Mouse (Mus musculus): Measurements from ENCODE around the gene Olfr994. TPM values are rescaled to one million over a fixed set of nuclear protein-coding genes. Genes with fewer than 3 reads are reported as not detected.

Gene Olfr994
- not detected in 2 replicates for polyA plus RNA-seq (2016; fragmentation: Nextera tagmentation; extraction: Ambion mirVana)

DNA sequence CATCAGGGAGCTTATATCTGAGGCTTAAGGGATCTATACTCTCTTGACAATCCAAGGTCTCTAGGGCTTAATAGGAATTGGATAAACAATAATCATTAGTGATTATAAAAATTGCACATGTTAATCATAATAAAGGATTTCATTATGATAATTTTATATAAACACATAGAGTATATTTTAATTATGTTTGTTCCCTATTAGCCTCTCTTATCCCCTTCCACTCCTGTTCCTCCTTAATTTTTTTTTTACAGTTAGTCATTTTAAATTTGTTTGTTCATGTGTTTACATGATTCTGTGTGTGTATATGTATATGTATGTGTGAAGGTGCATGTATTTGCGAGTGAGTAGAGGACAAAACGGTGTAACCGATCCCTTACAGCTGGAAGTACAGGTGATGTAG lies at the start of gene Olfr994:
TSS of gene Olfr994 (minus strand) at position 101 of the 400 bp plus-strand sequence.
- 94% methylated on average over 3 of the region's 3 CpGs for WGBS
- H3K4me1 ChIP-seq: no peaks in the 10 kb centered on the region
- H3K27me3 ChIP-seq (ENCODE audit: low read depth, poor library complexity, severe bottlenecking): no peaks in the 10 kb centered on the region
- no peak within 1 kb of the TSS for H3K27ac ChIP-seq
- no peak for DNase-seq (ENCODE audit: low spot score)
- H3K9me3 ChIP-seq (replicated peaks): no peaks in the 10 kb centered on the region
- no peaks in the 10 kb centered on the region for H3K36me3 ChIP-seq
- H3K4me3 ChIP-seq: no peak within 1 kb of the TSS

DNA sequence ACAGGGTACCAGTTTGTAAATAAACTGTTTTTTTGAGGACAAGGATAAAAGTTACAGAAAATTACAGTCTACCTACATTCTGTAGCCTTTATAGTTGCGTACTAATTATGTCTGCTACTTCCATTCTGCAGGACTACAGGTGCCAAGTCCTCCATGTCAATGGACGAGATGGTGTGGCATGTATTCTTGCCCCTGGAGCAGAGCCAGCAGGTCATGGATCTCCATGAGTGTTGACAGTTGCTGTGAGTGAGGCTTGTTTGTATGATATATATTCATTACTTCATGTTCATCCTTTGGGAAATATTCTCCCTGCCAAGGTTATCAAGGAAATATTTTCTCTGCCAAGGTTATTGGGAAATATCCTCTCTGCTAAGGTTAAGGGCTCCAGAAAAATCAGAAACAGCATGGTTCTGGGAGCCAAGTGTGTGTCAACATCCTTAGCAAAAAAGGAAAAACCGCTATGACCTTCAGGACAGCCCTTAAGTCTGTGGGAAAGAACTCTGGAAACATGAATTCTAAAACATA lies 30.6 kb upstream of the Olfr994 start:
- no peak for DNase-seq (ENCODE audit: low spot score)
- Histone ChIP-seq H3K36me3 (no peaks in the 10 kb centered on the region), H3K4me3 (no peak overlapping the region), H3K4me1 (no peaks in the 10 kb centered on the region), H3K27ac (no peak overlapping the region), H3K9me3 (replicated peaks) (no peaks in the 10 kb centered on the region), H3K27me3 (ENCODE audit: low read depth, poor library complexity, severe bottlenecking) (no peaks in the 10 kb centered on the region)
- 88% methylated on average over 3 of the region's 3 CpGs for WGBS

DNA sequence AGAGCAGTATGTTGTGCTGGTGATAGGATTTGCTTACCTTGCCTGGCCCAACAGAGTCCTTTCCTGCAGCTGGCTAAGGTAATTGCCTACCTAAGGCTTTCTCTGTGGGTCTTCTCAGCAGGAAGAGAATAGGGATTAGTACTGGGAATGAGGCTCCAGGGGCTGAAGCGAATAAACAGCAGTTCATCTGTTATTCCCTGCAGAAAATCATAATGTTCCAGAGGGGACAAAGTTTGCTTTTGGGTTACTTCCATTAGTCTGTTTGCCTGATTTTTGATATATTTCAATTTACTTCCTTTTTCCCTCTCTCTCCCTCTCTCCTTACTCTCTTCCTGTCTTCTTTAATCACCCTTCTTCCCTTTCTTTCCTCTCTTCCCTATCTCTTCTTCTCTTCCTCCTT lies 7.3 kb upstream of the Olfr994 start, which contains the start of gene Olfr995:
TSS of gene Olfr995 (minus strand) at position 101 of the 400 bp plus-strand sequence.
- Histone ChIP-seq H3K36me3 (no peaks in the 10 kb centered on the region), H3K4me1 (no peaks in the 10 kb centered on the region), H3K27ac (no peak within 1 kb of the TSS), H3K27me3 (ENCODE audit: low read depth, poor library complexity, severe bottlenecking) (no peaks in the 10 kb centered on the region), H3K9me3 (replicated peaks) (no peaks in the 10 kb centered on the region), H3K4me3 (no peak within 1 kb of the TSS)
- WGBS: 34% methylated on average over 1 of the region's 1 CpGs
- no peak for DNase-seq (ENCODE audit: low spot score)

DNA sequence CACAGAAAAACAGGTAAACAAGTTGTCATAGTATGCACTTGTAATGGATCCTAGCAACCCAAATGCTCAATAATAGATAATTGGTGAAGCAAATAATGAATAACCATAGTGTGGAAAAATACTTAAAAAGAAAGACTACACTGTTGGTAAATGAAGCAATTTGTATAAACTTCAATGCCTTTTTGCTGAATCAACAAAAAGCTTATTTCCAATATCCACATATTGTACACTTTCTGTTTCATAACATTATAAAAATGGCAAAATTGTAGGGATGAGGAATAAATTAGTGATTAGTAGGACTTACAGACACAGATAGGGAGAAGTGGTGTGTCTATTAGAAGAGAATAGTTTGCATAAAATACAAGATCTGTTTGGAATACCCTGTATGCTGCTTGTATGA lies 6.3 kb upstream of the Olfr994 start:
- Histone ChIP-seq H3K9me3 (replicated peaks) (no peaks in the 10 kb centered on the region), H3K4me3 (no peak overlapping the region), H3K4me1 (no peaks in the 10 kb centered on the region), H3K36me3 (no peaks in the 10 kb centered on the region), H3K27ac (no peak overlapping the region), H3K27me3 (ENCODE audit: low read depth, poor library complexity, severe bottlenecking) (no peaks in the 10 kb centered on the region)
- DNase-seq (ENCODE audit: low spot score): no peak

DNA sequence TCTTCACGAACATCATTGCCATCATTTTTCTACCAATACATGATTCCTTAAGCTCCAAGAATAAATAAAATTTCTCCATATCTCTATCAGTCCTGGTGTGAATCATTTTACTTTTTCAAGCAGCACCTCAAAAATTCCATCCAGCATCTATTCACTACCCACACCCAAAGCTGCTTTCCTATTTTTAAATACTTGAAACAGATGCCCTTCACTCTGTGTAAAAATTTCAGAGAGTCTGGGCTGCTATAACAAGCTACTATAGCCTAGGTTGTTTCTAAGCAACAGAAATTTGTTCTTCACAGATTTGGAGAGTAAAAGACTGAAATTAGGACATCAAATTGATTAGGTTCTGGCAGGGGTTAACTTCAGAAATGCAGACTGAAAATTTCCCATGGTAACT lies 10.4 kb downstream of the Olfr994 start:
- H3K4me1 ChIP-seq: no peaks in the 10 kb centered on the region
- 89% methylated on average over 1 of the region's 1 CpGs for WGBS
- H3K4me3 ChIP-seq: no peak overlapping the region
- H3K36me3 ChIP-seq: no peaks in the 10 kb centered on the region
- H3K27me3 ChIP-seq (ENCODE audit: low read depth, poor library complexity, severe bottlenecking): no peaks in the 10 kb centered on the region
- no peak overlapping the region for H3K27ac ChIP-seq
- no peaks in the 10 kb centered on the region for H3K9me3 ChIP-seq (replicated peaks)
- no peak for DNase-seq (ENCODE audit: low spot score)

DNA sequence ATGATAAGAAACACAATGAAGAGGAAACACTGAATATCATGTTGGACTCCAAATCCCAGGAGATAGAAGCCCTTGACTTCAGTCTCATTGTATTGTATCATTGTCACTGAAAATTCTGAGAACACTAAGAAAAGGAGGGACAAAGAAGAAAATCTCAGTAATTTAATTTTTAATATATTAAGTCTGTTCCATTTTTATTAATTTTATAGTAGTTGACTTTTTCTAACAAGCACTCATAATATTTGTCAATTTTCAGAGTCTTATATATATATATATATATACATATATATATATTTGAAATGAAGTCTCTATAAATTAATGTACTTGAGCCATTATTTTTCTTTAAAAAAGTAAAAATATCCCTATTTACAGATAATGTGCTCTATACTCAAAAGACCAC lies 21.5 kb downstream of the Olfr994 start, which contains the start of gene Olfr993:
TSS of gene Olfr993 (minus strand) at position 101 of the 400 bp plus-strand sequence.
- Histone ChIP-seq H3K27ac (no peak within 1 kb of the TSS), H3K27me3 (ENCODE audit: low read depth, poor library complexity, severe bottlenecking) (no peaks in the 10 kb centered on the region), H3K4me3 (no peak within 1 kb of the TSS), H3K4me1 (no peaks in the 10 kb centered on the region), H3K36me3 (no peaks in the 10 kb centered on the region), H3K9me3 (replicated peaks) (no peaks in the 10 kb centered on the region)
- no peak for DNase-seq (ENCODE audit: low spot score)

DNA sequence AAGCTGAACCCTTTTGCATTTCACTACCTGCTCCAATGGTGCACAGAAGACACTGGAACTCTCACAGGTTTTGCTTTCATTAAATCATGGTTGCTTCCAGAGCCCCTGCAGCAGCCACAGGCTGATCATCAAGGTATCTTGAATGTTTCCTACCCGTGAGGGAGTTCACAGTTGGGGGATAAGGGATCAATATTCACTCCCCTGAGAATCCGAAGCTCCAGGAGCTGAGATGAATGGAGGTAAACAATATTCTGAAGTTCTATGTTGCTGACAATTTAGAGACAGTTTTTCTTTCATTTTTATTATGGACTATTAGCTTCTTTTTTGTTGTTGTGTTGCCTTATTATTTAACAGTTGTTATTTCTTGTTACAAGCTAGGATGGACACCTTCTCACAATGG lies 26.9 kb downstream of the Olfr994 start, which contains the start of gene Olfr992:
TSS of gene Olfr992 (minus strand) at position 101 of the 400 bp plus-strand sequence.
- WGBS: 67% methylated on average over 2 of the region's 2 CpGs
- no peaks in the 10 kb centered on the region for H3K36me3 ChIP-seq
- no peak within 1 kb of the TSS for H3K4me3 ChIP-seq
- no peaks in the 10 kb centered on the region for H3K27me3 ChIP-seq (ENCODE audit: low read depth, poor library complexity, severe bottlenecking)
- H3K9me3 ChIP-seq (replicated peaks): no peaks in the 10 kb centered on the region
- no peak for DNase-seq (ENCODE audit: low spot score)
- H3K4me1 ChIP-seq: no peaks in the 10 kb centered on the region
- H3K27ac ChIP-seq: no peak within 1 kb of the TSS

Other genes starting within 250 kb of the Olfr994 start
- gene Lrrc55, start 239.3 kb downstream of the Olfr994 start, polyA plus RNA-seq (2016; fragmentation: Nextera tagmentation; extraction: Ambion mirVana): 0.19 and 0.31 TPM in 2 replicates
- gene Olfr987, start 97.1 kb downstream of the Olfr994 start, polyA plus RNA-seq (2016; fragmentation: Nextera tagmentation; extraction: Ambion mirVana): not detected in 2 replicates
- gene Olfr988, start 73.2 kb downstream of the Olfr994 start, polyA plus RNA-seq (2016; fragmentation: Nextera tagmentation; extraction: Ambion mirVana): not detected in 2 replicates
- not detected in 2 replicates for gene Olfr992, start 27.0 kb downstream of the Olfr994 start, polyA plus RNA-seq (2016; fragmentation: Nextera tagmentation; extraction: Ambion mirVana)
- gene Olfr993, start 21.6 kb downstream of the Olfr994 start, polyA plus RNA-seq (2016; fragmentation: Nextera tagmentation; extraction: Ambion mirVana): not detected in 2 replicates
- gene Olfr995, start 7.2 kb upstream of the Olfr994 start, polyA plus RNA-seq (2016; fragmentation: Nextera tagmentation; extraction: Ambion mirVana): not detected in 2 replicates
- gene 4833423E24Rik, start 82.6 kb upstream of the Olfr994 start, polyA plus RNA-seq (2016; fragmentation: Nextera tagmentation; extraction: Ambion mirVana): not detected in 2 replicates
- gene Olfr996, start 142.8 kb upstream of the Olfr994 start, polyA plus RNA-seq (2016; fragmentation: Nextera tagmentation; extraction: Ambion mirVana): not detected in 2 replicates
- gene Olfr998, start 152.5 kb upstream of the Olfr994 start, polyA plus RNA-seq (2016; fragmentation: Nextera tagmentation; extraction: Ambion mirVana): not detected in 2 replicates
- not detected in 2 replicates for gene Olfr1000, start 175.5 kb upstream of the Olfr994 start, polyA plus RNA-seq (2016; fragmentation: Nextera tagmentation; extraction: Ambion mirVana)
- gene Olfr1002, start 214.3 kb upstream of the Olfr994 start, polyA plus RNA-seq (2016; fragmentation: Nextera tagmentation; extraction: Ambion mirVana): not detected in 2 replicates
- not detected in 2 replicates for gene Olfr154, start 228.0 kb upstream of the Olfr994 start, polyA plus RNA-seq (2016; fragmentation: Nextera tagmentation; extraction: Ambion mirVana)
- not detected in 2 replicates for gene Olfr1006, start 242.3 kb upstream of the Olfr994 start, polyA plus RNA-seq (2016; fragmentation: Nextera tagmentation; extraction: Ambion mirVana)

All from limb, embryonic 10.5 days (tissue).